Mouse (Mus musculus) CD4-positive helper T cell, adult 2 months (primary cell): ENCODE measurements around the gene Eps8.
"Not testable (repeated sequence)": the region's sequence is repeated elsewhere in the genome, so short reads cannot be mapped to it uniquely, and the experiment has no call there.

Experiments
- DNase-seq: peaks from one replicate; pipeline ENCODE4 v3.0.0-alpha.2; 2012; ENCODE audit warnings: low read depth, missing footprints, low spot score

Gene Eps8

GRCm38 (mm10) chr6:137482891-137483290 lies 171.8 kb downstream of the Eps8 start:
- no peak for DNase-seq

- DNase-seq = not testable (repeated sequence)
Measured at GRCm38 (mm10) chr6:137475695-137476094, 179.0 kb downstream of the Eps8 start.

DNA sequence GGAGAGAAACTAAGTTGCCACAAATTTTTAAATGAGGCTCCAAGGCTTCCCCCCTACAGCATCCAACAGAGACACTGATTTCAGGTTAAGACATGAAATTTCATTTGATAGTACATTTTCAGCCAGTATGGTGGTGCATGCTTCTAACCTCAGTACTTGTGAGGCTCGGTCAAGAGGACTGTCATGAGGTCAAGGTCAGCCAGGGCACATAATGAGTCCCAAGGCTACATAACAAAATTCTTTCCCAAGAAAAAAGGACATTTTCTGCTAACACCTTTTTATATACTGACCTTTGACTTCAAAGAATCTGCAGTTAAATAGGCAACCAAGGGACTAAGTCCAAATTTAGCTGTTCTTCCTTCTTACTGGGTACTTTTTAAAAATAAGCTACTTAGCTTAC lies 181.2 kb downstream of the Eps8 start:
- no peak for DNase-seq

GRCm38 (mm10) chr6:137472129-137472528 lies 182.5 kb downstream of the Eps8 start:
- DNase-seq = no peak

- DNase-seq = no peak
Measured at GRCm38 (mm10) chr6:137470901-137471598, 183.6 kb downstream of the Eps8 start.

GRCm38 (mm10) chr6:137469541-137469940 lies 185.1 kb downstream of the Eps8 start:
- no peak for DNase-seq

DNA sequence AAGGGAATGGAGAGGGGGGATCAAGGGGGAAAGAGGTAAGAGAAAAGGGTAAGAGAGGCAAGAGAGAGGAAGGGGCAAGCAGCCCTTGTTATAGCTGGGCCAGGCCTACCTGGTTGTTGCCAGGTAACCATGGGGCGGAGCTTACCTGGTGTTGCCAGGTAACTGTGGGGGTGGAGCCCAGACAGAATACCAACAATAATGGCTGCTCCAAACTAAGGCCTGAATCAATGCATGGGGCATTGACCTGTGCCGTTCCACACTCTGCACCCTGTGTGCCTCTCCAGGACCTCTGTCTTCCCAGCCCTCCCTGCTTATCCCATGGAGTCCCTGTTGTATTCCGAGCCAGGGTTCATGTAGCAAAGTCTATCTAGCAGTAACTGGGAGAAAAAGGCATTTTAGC lies 187.0 kb downstream of the Eps8 start:
- no peak for DNase-seq

DNA sequence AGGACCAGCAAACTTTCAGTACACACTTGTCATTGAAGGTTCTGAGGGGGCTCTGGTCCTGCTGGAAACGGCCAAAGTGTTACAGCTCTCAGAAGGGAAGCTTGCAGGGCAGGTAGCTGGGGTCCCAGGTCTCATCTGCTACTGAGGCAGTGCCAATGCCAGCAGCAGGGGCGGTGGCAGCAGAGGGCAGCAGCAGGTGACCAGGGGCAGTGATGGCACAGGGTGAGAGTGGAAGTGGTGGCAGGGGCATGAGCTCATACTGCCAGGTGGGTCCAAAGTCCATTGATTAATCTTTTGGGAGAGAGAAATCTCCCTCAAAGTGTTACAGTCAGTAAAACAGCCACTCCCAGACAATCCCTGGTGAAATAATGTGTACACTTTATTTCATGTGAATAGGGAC lies 188.4 kb downstream of the Eps8 start:
- DNase-seq = no peak

- no peak for DNase-seq
Measured at GRCm38 (mm10) chr6:137465253-137465652, 189.4 kb downstream of the Eps8 start.

GRCm38 (mm10) chr6:137463771-137464170 lies 190.9 kb downstream of the Eps8 start:
- DNase-seq = no peak

GRCm38 (mm10) chr6:137458136-137458535 lies 196.5 kb downstream of the Eps8 start:
- no peak for DNase-seq

- DNase-seq = no peak
Measured at GRCm38 (mm10) chr6:137457210-137457609, 197.5 kb downstream of the Eps8 start.

DNA sequence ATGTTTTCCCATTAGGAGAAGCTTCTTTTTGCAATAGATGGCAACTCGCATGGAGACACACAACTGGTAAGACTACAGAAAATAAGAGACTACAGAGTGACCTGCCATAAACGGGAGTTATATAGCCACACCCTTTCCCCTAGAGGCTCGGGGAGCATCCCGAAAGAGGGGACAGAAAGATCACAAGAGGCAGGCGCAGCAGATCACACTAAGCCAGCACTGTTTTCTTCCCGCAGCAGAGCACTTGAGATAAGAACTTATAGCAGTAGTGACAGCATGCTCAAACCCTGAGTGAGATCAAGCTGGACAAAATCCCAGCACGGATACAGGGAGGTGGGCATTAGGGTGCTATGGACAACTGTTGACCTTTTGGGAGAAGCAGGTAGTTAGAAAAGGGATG lies 198.6 kb downstream of the Eps8 start:
- DNase-seq = no peak

DNA sequence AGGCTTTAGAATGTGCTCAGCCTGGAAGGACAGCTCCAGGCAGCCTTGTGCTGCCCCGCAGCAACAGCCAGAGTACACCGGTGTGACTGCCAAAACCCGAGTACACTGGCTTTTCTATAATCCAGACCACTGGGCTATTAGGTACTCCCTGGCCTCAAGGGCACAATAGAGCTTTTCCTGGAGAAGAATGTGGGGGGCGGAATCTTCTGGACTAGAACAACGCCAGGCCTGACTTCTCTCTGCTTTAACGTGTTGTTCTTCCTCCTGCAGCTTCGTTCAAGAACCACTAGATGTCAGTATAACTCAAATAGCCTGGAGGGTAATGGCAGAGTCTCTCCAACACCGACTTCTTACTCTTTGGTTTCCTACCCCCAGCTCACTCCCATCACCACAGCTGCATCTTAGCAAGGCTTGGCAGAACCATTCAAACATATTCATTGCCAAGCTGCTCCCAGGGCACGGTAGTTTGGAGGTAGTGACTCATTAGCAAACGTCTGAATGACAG lies 199.1 kb downstream of the Eps8 start:
- peak; percentile 33 for DNase-seq

- not testable (repeated sequence) for DNase-seq
Measured at GRCm38 (mm10) chr6:137446116-137446515, 208.6 kb downstream of the Eps8 start.

- no peak for DNase-seq
Measured at GRCm38 (mm10) chr6:137443089-137443488, 211.6 kb downstream of the Eps8 start.

GRCm38 (mm10) chr6:137440559-137441486 lies 213.9 kb downstream of the Eps8 start:
- DNase-seq = no peak

DNA sequence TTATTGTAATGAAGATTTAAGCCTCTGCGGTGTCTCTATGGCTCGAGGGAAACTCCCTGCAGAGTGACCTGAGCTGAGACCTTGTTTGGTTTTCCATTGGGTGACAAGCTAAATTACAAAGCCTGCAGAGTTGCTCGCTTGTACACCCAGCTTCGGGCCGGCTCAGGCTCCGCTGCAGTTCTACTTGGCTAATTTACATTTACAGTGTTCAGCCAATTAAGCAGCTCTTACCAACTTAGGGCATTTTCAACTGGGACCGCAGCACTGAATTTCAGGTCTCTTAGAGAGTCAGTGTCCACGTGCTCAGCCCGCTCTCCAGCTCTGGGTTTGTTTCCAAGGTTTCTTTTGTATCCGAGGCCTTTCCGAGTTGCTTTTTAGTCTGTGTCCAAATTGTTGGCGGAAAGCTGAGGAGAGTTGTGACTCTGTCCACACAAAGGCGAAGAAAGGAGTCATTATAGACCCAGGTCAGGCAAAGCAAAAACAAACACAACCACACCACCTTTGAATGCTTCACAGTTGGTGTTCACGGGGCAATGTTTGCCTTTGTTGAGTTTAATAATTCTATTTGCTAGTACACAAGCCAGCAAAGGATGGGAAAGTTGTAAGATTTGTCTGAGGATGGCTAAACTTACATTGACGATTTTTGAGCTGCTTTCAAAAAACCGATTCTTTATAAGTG lies 216.6 kb downstream of the Eps8 start:
- DNase-seq = no peak

- DNase-seq = no peak
Measured at GRCm38 (mm10) chr6:137437486-137437885, 217.2 kb downstream of the Eps8 start.

DNA sequence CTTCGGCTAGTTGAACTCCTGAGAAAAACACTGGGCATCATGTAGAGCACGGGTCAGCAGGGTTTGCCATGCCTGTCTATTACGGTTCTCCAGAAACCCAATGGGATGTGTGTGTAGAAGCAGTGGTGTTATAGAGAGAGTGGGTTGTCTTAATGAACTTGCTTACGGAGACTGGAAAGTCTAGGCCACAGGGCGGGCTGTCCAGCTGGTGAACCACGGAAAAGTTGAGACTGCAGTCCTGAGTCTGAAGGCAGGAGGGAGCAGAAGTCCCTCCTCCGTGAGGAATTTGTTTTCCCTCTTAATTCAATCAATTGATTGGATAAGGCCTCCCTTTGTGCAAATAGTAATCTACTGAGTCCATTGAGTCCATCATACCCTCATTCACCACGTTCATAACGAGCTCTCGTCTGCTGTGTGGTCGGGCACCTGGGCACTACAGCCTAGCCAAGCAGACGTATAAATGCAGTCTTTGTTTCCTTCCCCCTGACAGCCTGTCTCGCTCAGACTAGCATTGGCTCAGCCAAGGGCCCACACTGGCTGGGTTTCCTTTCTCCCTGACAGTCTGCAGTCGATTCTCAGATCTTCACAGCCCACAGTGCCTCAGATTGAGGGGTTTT lies 221.0 kb downstream of the Eps8 start:
- no peak for DNase-seq
